In the genomic region with DNA sequence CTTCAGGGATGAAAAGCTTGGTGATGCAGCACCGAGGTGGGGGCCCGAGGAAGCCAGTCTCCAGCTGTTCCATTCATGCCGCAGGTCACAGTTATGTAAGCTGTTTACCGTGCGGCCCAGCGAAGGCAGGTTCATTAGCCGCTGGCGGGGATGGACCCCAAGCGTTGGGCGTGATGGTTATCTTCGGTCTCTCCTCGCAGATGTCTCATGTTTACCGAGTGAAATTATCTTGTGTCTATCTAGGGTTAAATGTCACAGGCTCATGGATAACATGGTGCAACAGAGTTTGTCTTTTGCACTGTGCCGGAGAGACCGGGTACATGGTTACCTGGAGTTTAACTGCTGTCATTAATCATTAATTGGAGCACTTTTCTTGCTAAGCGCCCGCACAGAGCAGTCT, we compare ENCODE assay signal across 16 mouse cellular contexts. TPM values are rescaled to one million over a fixed set of nuclear protein-coding genes. Genes with fewer than 3 reads are reported as not detected.
DNase-seq lines count a peak whose midpoint lies in the region; ATAC-seq and TF ChIP-seq lines count a peak whose summit lies in the region.
"Had no signal": no experiment of that assay in that cellular context is flagged by ENCODE, and none has a peak within 500 bp of the region (broad histone marks: within the 10 kb centered on the region; RNA-seq: fewer than 3 reads in every experiment).

No protein-coding gene starts in this region.

- DNase-seq in liver, adult 2 months (ENCODE audit: extremely low read depth, low read depth, low spot score), result peak; percentile 92
- DNase-seq in spleen, postnatal 14 days (ENCODE audit: low spot score in 2 of 2), result no peak
- no peak for DNase-seq in urinary bladder, postnatal 4 days (ENCODE audit: low spot score in 2 of 2)
- DNase-seq in cerebellum, adult 8-10 months, result no peak
- DNase-seq: forebrain, postnatal 0 days; gastrocnemius, adult 2 months; heart, postnatal 36 days; lung, adult 2 months; right cerebral cortex, postnatal 4 days had no signal

- H3K79me2 ChIP-seq in liver, adult 2 months (ENCODE audit: control insufficient read depth, insufficient read depth, low read length), result peaks cover 25% of the 10 kb centered on the region; the same call in 1 of the 2 replicates

- H3K36me3 ChIP-seq in intestine, postnatal 0 days (ENCODE audit: control insufficient read depth, insufficient read depth), result no peaks in the 10 kb centered on the region
- H3K36me3 ChIP-seq in kidney, embryonic 15.5 days, result no peaks in the 10 kb centered on the region
- no peaks in the 10 kb centered on the region for H3K36me3 ChIP-seq in liver, adult 2 months (ENCODE audit: control insufficient read depth, insufficient read depth, low read length)
- no peaks in the 10 kb centered on the region; the same call in 1 of the 2 replicates for H3K36me3 ChIP-seq in small intestine, adult 2 months (ENCODE audit: control insufficient read depth, insufficient read depth, low read length)
- H3K36me3 ChIP-seq: embryonic facial prominence, embryonic 12.5 days; heart, embryonic 13.5 days; midbrain, embryonic 13.5 days had no signal

- H3K27ac ChIP-seq in intestine, postnatal 0 days (ENCODE audit: low read depth, low read length), result no peak overlapping the region
- peak overlapping the region; percentile 47; the same call in 1 of the 2 replicates for H3K27ac ChIP-seq in kidney, embryonic 15.5 days
- H3K27ac ChIP-seq in liver, adult 2 months (replicated peaks; ENCODE audit: insufficient read depth, low read depth, low read length), result peak overlapping the region; percentile 86
- H3K27ac ChIP-seq in small intestine, adult 2 months (ENCODE audit: insufficient read depth, low read depth, low read length), result peak overlapping the region; percentile 31
- H3K27ac ChIP-seq: embryonic facial prominence, embryonic 12.5 days; gastrocnemius, adult 2 months; heart, embryonic 13.5 days; hindbrain, postnatal 0 days; midbrain, embryonic 13.5 days had no signal

- no peak overlapping the region for H3K4me3 ChIP-seq in intestine, postnatal 0 days (ENCODE audit: low read depth, low read length)
- H3K4me3 ChIP-seq in kidney, embryonic 15.5 days (replicated peaks), result no peak overlapping the region
- H3K4me3 ChIP-seq in liver, adult 2 months (ENCODE audit: insufficient read depth, low read depth, low read length), result peak overlapping the region; percentile 30
- no peak overlapping the region for H3K4me3 ChIP-seq in small intestine, adult 2 months (ENCODE audit: low read depth, low read length)
- H3K4me3 ChIP-seq: embryonic facial prominence, embryonic 12.5 days; gastrocnemius, adult 2 months; heart, embryonic 13.5 days; midbrain, embryonic 13.5 days had no signal

- H3K9me3 ChIP-seq in intestine, postnatal 0 days (ENCODE audit: control insufficient read depth), result no peaks in the 10 kb centered on the region
- no peaks in the 10 kb centered on the region for H3K9me3 ChIP-seq in kidney, embryonic 15.5 days (replicated peaks)
- H3K9me3 ChIP-seq: embryonic facial prominence, embryonic 12.5 days; heart, embryonic 13.5 days; midbrain, embryonic 13.5 days had no signal

- no peaks in the 10 kb centered on the region for H3K4me1 ChIP-seq in intestine, postnatal 0 days (replicated peaks; ENCODE audit: control insufficient read depth, insufficient read depth, low read length)
- H3K4me1 ChIP-seq in kidney, embryonic 15.5 days, result peaks cover 60% of the 10 kb centered on the region
- H3K4me1 ChIP-seq in liver, adult 2 months (ENCODE audit: control insufficient read depth, insufficient read depth, low read length), result peaks cover 29% of the 10 kb centered on the region
- H3K4me1 ChIP-seq in small intestine, adult 2 months (ENCODE audit: control insufficient read depth, insufficient read depth, insufficient read length, low read length), result peaks cover 20% of the 10 kb centered on the region; the same call in 1 of the 2 replicates

- peak overlapping the region; percentile 25 for H3K4me2 ChIP-seq in intestine, postnatal 0 days (replicated peaks; ENCODE audit: low read depth)
- H3K4me2 ChIP-seq in kidney, embryonic 15.5 days, result peak overlapping the region; percentile 17; the same call in 1 of the 2 replicates
- H3K4me2 ChIP-seq: embryonic facial prominence, embryonic 12.5 days; heart, embryonic 13.5 days; midbrain, embryonic 13.5 days had no signal

- 39% methylated on average over 17 of the region's 17 CpGs for WGBS in intestine, postnatal 0 days
- WGBS in kidney, embryonic 15.5 days, result 53% methylated on average over 17 of the region's 17 CpGs
- 28% methylated on average over 17 of the region's 17 CpGs for WGBS in liver, adult 2 months
- 26% methylated on average over 17 of the region's 17 CpGs for WGBS in small intestine, adult 2 months

- TF ChIP-seq POLR2A in liver, adult 2 months (IDR thresholded peaks at IDR 0.05; ENCODE audit: extremely low read depth, insufficient read depth, low read length), result no peak
- TF ChIP-seq POLR2A in small intestine, adult 2 months (IDR thresholded peaks at IDR 0.05; ENCODE audit: low read depth, low read length), result no peak

- no peak overlapping the region for H3K9ac ChIP-seq in intestine, postnatal 0 days (ENCODE audit: low read depth, low read length)
- H3K9ac ChIP-seq in kidney, embryonic 15.5 days, result no peak overlapping the region
- H3K9ac ChIP-seq in liver, adult 2 months (ENCODE audit: low read depth, low read length), result no peak overlapping the region; the same call in 1 of the 2 replicates
- H3K9ac ChIP-seq: embryonic facial prominence, embryonic 12.5 days; forebrain, postnatal 0 days; heart, embryonic 13.5 days; midbrain, embryonic 13.5 days had no signal

- ATAC-seq in intestine, postnatal 0 days, result peak; percentile 43; the same call in 1 of the 2 replicates
- peak; percentile 60 for ATAC-seq in kidney, embryonic 15.5 days (replicated peaks; ENCODE audit: low FRiP score)
- ATAC-seq: forebrain, postnatal 0 days; hindbrain, postnatal 0 days; midbrain, embryonic 13.5 days had no signal

- no peaks in the 10 kb centered on the region for H3K27me3 ChIP-seq in intestine, postnatal 0 days (replicated peaks; ENCODE audit: control insufficient read depth, insufficient read depth, low read length)
- H3K27me3 ChIP-seq in kidney, embryonic 15.5 days, result no peaks in the 10 kb centered on the region
- H3K27me3 ChIP-seq in liver, adult 2 months (ENCODE audit: control insufficient read depth, insufficient read depth, low read length), result no peaks in the 10 kb centered on the region
- H3K27me3 ChIP-seq in small intestine, adult 2 months (ENCODE audit: control insufficient read depth, insufficient read depth, low read length), result no peaks in the 10 kb centered on the region
- H3K27me3 ChIP-seq: embryonic facial prominence, embryonic 12.5 days; midbrain, embryonic 13.5 days had no signal

- TF ChIP-seq CTCF in intestine, postnatal 0 days (IDR thresholded peaks at IDR 0.05; ENCODE audit: low read depth), result no peak
- TF ChIP-seq CTCF in liver, adult 2 months (IDR thresholded peaks at IDR 0.05; ENCODE audit: low read depth, low read length), result no peak
- TF ChIP-seq CTCF in small intestine, adult 2 months (IDR thresholded peaks at IDR 0.05; ENCODE audit: extremely low read depth, insufficient read length, insufficient replicate concordance, low read depth, low read length), result no peak

RNA-seq across cellular contexts. Expression of gene Lrrc8d, which starts 58.2 kb away (rescaled TPM):
- polyA plus RNA-seq in intestine, postnatal 0 days (2015; fragmentation: Nextera tagmentation; extraction: Ambion mirVana), result 14.5 and 15.3 TPM in 2 replicates
- 30.0 and 32.2 TPM in 2 replicates for polyA plus RNA-seq in kidney, embryonic 15.5 days (2015; fragmentation: Nextera tagmentation; extraction: Ambion mirVana)
- total RNA-seq in liver, adult 2 months (2014; rRNA removed), result 11.6 and 13.8 TPM in 2 replicates
- polyA plus RNA-seq in liver, adult 2 months (2012; rRNA removed), result 7.0 and 7.9 TPM in 2 replicates
- polyA plus RNA-seq in small intestine, adult 2 months (2012; rRNA removed), result 10.4 and 16.6 TPM in 2 replicates
